Mouse (Mus musculus): ENCODE data around the gene Clec4f.
"Not testable (repeated sequence)": the region's sequence is repeated elsewhere in the genome, so short reads cannot be mapped to it uniquely, and the experiment has no call there.

Gene Clec4f

GRCm38 (mm10) chr6:83634631-83635030 lies 21.4 kb downstream of the Clec4f start:
- CTCF ChIA-PET: not testable (repeated sequence)

GRCm38 (mm10) chr6:83634106-83634505 lies 21.9 kb downstream of the Clec4f start:
- CTCF ChIA-PET: not testable (repeated sequence)

- CTCF ChIA-PET: no interaction called here
Observed at GRCm38 (mm10) chr6:83631815-83632214, 24.2 kb downstream of the Clec4f start.

- CTCF ChIA-PET: no interaction called here
Observed at GRCm38 (mm10) chr6:83626781-83627180, 29.2 kb downstream of the Clec4f start.

- CTCF ChIA-PET: no interaction called here
Observed at GRCm38 (mm10) chr6:83619955-83620354, 36.0 kb downstream of the Clec4f start.

GRCm38 (mm10) chr6:83617581-83618335 lies 38.2 kb downstream of the Clec4f start:
- CTCF ChIA-PET: no interaction called here

- CTCF ChIA-PET: no interaction called here
Observed at GRCm38 (mm10) chr6:83616512-83616911, 39.5 kb downstream of the Clec4f start.

- CTCF ChIA-PET: interaction anchor here (0.6 kb wide), 1 partner anchor 15 kb away, joined by 4 read pairs; no protein-coding TSS in a partner anchor
Observed at GRCm38 (mm10) chr6:83614469-83614868, 41.5 kb downstream of the Clec4f start.

GRCm38 (mm10) chr6:83612976-83613375 lies 43.0 kb downstream of the Clec4f start:
- CTCF ChIA-PET: no interaction called here

GRCm38 (mm10) chr6:83599636-83600174 lies 56.3 kb downstream of the Clec4f start:
- CTCF ChIA-PET: interaction anchor here (0.6 to 0.7 kb wide), 2 partner anchors 15 to 993 kb away, joined by 3 to 4 read pairs; no protein-coding TSS in a partner anchor

GRCm38 (mm10) chr6:83599060-83599550 lies 56.9 kb downstream of the Clec4f start:
- CTCF ChIA-PET: interaction anchor here (0.6 kb wide), 1 partner anchor 16 kb away, joined by 4 read pairs; no protein-coding TSS in a partner anchor

GRCm38 (mm10) chr6:83598646-83599045 lies 57.3 kb downstream of the Clec4f start:
- CTCF ChIA-PET: no interaction called here

- CTCF ChIA-PET: no interaction called here
Observed at GRCm38 (mm10) chr6:83597988-83598387, 58.0 kb downstream of the Clec4f start.

GRCm38 (mm10) chr6:83595035-83595434 lies 61.0 kb downstream of the Clec4f start:
- CTCF ChIA-PET: no interaction called here

All from spleen, embryonic (tissue).